Mouse (Mus musculus) adrenal gland, postnatal 4 days (tissue): ENCODE results near the gene Olfr123. TPM values are rescaled to one million over a fixed set of nuclear protein-coding genes. Genes with fewer than 3 reads are reported as not detected.

Experiments used
- DNase-seq, 2 experiments: peaks; one replicate each; pipeline ENCODE4 v3.0.0; 2021 to 2022; ENCODE audit warnings: low spot score in 2 of 2, mixed read lengths in 2 of 2
- long read RNA-seq, 2 experiments: library from polyadenylated mRNA; stranded (forward); transcript quantifications; one replicate each; pipeline ENCODE4 v2.0.0; 2021
- total RNA-seq, 2 experiments: library from RNA; stranded (reverse); gene quantifications; 2 replicates each; pipeline ENCODE4 v1.2.3; 2021

Olfr123 gene
- total RNA-seq = not detected
- long read RNA-seq, experiment 1 = 0 reads
- long read RNA-seq, experiment 2 = 0 reads

DNA sequence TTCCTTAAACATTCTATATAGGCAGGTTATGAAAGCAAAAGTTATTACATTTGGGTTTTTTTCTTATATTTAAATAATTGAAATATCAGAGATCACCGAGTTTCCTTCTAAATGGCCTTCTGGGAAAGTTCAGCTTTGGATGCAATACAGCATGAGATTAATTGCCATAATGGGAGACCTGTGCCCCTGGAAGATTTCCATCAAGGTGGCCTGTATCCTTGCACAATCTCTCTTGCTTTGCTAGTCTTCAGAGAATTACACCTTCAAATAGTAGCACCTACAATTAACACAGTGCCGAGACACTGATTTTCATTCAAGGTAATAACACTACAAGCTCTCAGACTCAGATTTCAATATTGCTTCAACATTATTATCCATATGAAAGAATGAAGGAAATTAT lies at the start of gene Olfr123:
Gene Olfr123, plus strand, starts transcription at position 301 of the 400 bp plus-strand sequence.
- DNase-seq = no peak

DNA sequence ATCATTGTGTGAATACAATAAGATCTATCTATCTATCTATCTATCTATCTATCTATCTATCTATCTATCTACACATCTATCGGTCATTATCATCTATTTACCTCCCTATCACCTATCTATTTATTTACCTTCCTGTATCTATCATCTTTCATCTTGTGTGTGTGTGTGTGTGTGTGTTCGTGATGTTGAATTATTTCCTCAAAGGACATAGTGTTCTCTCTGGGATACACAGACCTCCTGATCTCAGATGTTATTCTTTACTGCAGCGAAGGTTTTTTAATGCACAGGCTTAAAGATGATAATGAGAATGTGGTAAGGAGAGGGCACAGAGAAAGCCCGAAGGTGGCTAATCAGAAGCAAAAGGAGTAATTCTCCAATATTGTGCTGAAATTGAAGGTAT lies 25.0 kb upstream of the Olfr123 start, which contains the start of gene Olfr122:
Gene Olfr122, plus strand, starts transcription at position 301 of the 400 bp plus-strand sequence.
- no peak for DNase-seq

DNA sequence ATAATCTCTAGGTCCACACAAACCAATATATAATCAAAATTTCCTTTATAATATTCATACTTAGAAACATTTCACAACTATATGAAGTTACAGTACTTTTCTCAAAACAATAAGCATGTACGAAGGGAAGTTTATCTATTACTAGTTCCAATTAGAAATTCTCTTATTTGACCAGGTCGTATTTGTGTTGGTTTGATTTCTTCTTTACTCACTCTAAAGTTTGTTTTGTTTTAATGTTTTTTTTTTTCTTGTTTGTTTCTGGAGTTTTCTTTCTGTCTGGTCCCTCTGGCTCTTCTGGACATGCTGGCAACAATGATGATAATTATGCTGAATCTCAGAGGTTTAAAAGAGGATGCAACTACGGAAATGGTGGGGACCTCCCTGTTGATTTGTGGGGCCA lies 6.3 kb downstream of the Olfr123 start, which contains the start of gene Olfr124:
Gene Olfr124, plus strand, starts transcription at position 301 of the 400 bp plus-strand sequence.
- DNase-seq = no peak

DNA sequence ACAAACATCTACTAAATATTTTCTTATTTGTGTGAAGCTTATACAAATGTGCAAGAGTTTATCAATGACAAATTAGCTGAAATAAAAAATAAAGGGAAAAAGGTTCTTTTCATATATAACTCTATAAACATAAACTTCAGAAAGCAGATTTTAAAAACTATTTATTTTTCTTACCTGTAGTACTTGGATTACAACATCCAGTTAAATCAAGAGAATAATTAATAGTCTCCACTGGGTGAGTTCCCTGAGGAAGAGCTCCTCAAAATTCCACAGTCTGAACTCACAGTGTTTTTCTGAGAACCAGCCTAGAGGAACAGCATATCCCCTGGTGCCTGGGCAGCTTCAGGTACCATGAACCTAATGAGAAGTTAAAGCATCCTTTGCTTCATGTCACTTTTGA lies 39.3 kb downstream of the Olfr123 start, which contains the start of gene Olfr125:
Gene Olfr125, plus strand, starts transcription at position 301 of the 400 bp plus-strand sequence.
- DNase-seq = no peak

DNA sequence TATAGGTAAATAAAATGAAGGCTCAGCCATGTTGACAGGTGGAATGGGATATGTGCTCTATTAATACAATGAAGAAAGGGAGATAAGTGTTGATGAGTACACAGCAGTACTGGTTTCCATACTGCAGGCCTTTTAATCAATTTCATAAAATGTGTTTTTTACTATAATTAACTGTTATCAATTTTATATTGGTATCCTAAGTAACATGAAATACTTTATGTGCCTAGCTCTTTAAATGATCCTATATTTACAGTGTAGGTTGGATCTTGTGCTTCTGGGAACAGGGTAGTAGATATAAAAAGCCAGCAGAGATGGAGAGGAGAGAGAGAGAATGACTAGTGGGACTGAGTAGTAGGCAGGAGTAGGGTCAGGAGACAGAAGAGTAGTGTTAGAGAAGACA lies 53.9 kb downstream of the Olfr123 start, which contains the start of gene Olfr126:
Gene Olfr126, plus strand, starts transcription at position 301 of the 400 bp plus-strand sequence.
- no peak for DNase-seq

Other genes with a start within 250 kb of the Olfr123 start
- gene Olfr112, start 224.1 kb upstream of the Olfr123 start, total RNA-seq = not detected
- gene Olfr113, start 215.9 kb upstream of the Olfr123 start, total RNA-seq = not detected
- not detected for gene Olfr114, start 200.8 kb upstream of the Olfr123 start, total RNA-seq
- not detected for gene Olfr115, start 166.4 kb upstream of the Olfr123 start, total RNA-seq
- not detected for gene Olfr116, start 166.3 kb upstream of the Olfr123 start, total RNA-seq
- gene Olfr117, start 129.7 kb upstream of the Olfr123 start, total RNA-seq = not detected
- not detected for gene Olfr118, start 126.5 kb upstream of the Olfr123 start, total RNA-seq
- gene Olfr119, start 97.0 kb upstream of the Olfr123 start, total RNA-seq = not detected
- not detected for gene Olfr120, start 71.7 kb upstream of the Olfr123 start, total RNA-seq
- not detected for gene Olfr121, start 44.7 kb upstream of the Olfr123 start, total RNA-seq
- not detected for gene Olfr122, start 24.9 kb upstream of the Olfr123 start, total RNA-seq
- gene Olfr124, start 6.4 kb downstream of the Olfr123 start, total RNA-seq = not detected
- gene Olfr125, start 39.4 kb downstream of the Olfr123 start, total RNA-seq = not detected
- not detected for gene Olfr126, start 54.0 kb downstream of the Olfr123 start, total RNA-seq
- not detected for gene Olfr127, start 106.9 kb downstream of the Olfr123 start, total RNA-seq
- gene Olfr128, start 127.0 kb downstream of the Olfr123 start, total RNA-seq = not detected
- gene Olfr761, start 159.6 kb downstream of the Olfr123 start, total RNA-seq = not detected